Mouse (Mus musculus): ENCODE measurements around the gene Dpep3. TPM values are rescaled to one million over a fixed set of nuclear protein-coding genes. Genes with fewer than 3 reads are reported as not detected.
"Not testable (repeated sequence)": the region's sequence is repeated elsewhere in the genome, so short reads cannot be mapped to it uniquely, and the experiment has no call there.

Gene Dpep3
- polyA plus RNA-seq, 1 experiment from 2014 or later: not detected

GRCm38 (mm10) chr8:106004538-106005207 is 25.4 kb upstream of the Dpep3 start:
- H3K36me3 ChIP-seq: no peaks in the 10 kb centered on the region; the same call in 1 of the 2 replicates
- no peak for ATAC-seq (ENCODE audit: insufficient number of reproducible peaks, low FRiP score, low TSS enrichment, low read depth)
- no peak overlapping the region for H3K9ac ChIP-seq
- no peak overlapping the region for H3K27ac ChIP-seq
- no peaks in the 10 kb centered on the region for H3K9me3 ChIP-seq
- no peaks in the 10 kb centered on the region for H3K27me3 ChIP-seq
- 0 out of 2 replicates have a peak, but pooled peaks cover 1% of the 10 kb centered on the region for H3K4me1 ChIP-seq
- H3K4me2 ChIP-seq: no peak overlapping the region
- WGBS: 76% methylated on average over 8 of the region's 8 CpGs
- no peak overlapping the region for H3K4me3 ChIP-seq

GRCm38 (mm10) chr8:106001908-106002307 is 22.7 kb upstream of the Dpep3 start:
- no peaks in the 10 kb centered on the region for H3K36me3 ChIP-seq
- H3K4me1 ChIP-seq: no peaks in the 10 kb centered on the region
- H3K4me2 ChIP-seq: no peak overlapping the region
- ATAC-seq (ENCODE audit: insufficient number of reproducible peaks, low FRiP score, low TSS enrichment, low read depth): no peak
- WGBS: 83% methylated on average over 4 of the region's 4 CpGs
- no peak overlapping the region for H3K9ac ChIP-seq
- H3K9me3 ChIP-seq: no peaks in the 10 kb centered on the region
- H3K27ac ChIP-seq: no peak overlapping the region
- H3K4me3 ChIP-seq: no peak overlapping the region
- H3K27me3 ChIP-seq: no peaks in the 10 kb centered on the region

GRCm38 (mm10) chr8:105998971-105999370 is 19.7 kb upstream of the Dpep3 start:
- H3K4me3 ChIP-seq: no peak overlapping the region
- no peak for ATAC-seq (ENCODE audit: insufficient number of reproducible peaks, low FRiP score, low TSS enrichment, low read depth)
- 82% methylated on average over 2 of the region's 2 CpGs for WGBS

GRCm38 (mm10) chr8:105996359-105996758 is 17.1 kb upstream of the Dpep3 start:
- Histone ChIP-seq H3K9ac (no peak overlapping the region), H3K4me3 (no peak overlapping the region), H3K27ac (no peak overlapping the region), H3K4me2 (no peak overlapping the region), H3K9me3 (no peaks in the 10 kb centered on the region), H3K27me3 (no peaks in the 10 kb centered on the region), H3K4me1 (no peaks in the 10 kb centered on the region), H3K36me3 (no peaks in the 10 kb centered on the region)
- no peak for ATAC-seq (ENCODE audit: insufficient number of reproducible peaks, low FRiP score, low TSS enrichment, low read depth)
- WGBS: 75% methylated on average over 6 of the region's 7 CpGs

More at GRCm38 (mm10) chr8:105998971-105999370, 19.7 kb upstream of the Dpep3 start:
- no peak overlapping the region for H3K9ac ChIP-seq
- no peaks in the 10 kb centered on the region for H3K27me3 ChIP-seq
- no peaks in the 10 kb centered on the region for H3K36me3 ChIP-seq
- H3K4me2 ChIP-seq: no peak overlapping the region
- H3K9me3 ChIP-seq: no peaks in the 10 kb centered on the region
- H3K4me1 ChIP-seq: no peaks in the 10 kb centered on the region
- H3K27ac ChIP-seq: no peak overlapping the region

- WGBS: 64% methylated on average over 4 of the region's 4 CpGs
Measured at GRCm38 (mm10) chr8:105993226-105993625, 14.0 kb upstream of the Dpep3 start.

DNA sequence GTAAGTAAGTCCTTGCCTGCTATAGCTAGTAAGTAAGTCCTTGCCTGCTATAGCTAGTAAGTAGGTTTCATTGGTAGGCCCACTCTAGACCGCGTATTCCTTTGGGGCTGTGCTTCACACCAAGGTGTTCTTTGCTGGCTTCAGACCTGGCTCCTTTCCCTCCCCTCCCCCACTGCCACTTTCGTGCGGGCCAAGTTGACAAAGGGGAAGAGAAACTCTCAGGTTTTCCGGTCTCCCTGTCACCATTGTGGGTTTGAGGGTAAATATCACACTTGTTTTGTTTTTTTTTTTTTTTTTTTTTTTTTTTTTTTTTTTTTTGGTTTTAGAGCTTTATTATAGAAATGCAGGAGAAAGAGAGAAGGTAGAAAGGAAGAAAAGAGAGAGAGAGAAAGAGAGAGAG is 13.3 kb upstream of the Dpep3 start:
- ATAC-seq (ENCODE audit: insufficient number of reproducible peaks, low FRiP score, low TSS enrichment, low read depth): no peak
- 72% methylated on average over 5 of the region's 5 CpGs for WGBS
- Histone ChIP-seq H3K4me2 (no peak overlapping the region), H3K27me3 (no peaks in the 10 kb centered on the region), H3K4me3 (no peak overlapping the region), H3K36me3 (no peaks in the 10 kb centered on the region), H3K9ac (no peak overlapping the region), H3K4me1 (peaks cover 5% of the 10 kb centered on the region; the same call in 1 of the 2 replicates), H3K9me3 (no peaks in the 10 kb centered on the region), H3K27ac (no peak overlapping the region)

More at GRCm38 (mm10) chr8:105993226-105993625, 14.0 kb upstream of the Dpep3 start:
- Histone ChIP-seq H3K9ac (no peak overlapping the region), H3K36me3 (no peaks in the 10 kb centered on the region), H3K27ac (no peak overlapping the region), H3K4me2 (no peak overlapping the region), H3K4me3 (no peak overlapping the region), H3K27me3 (no peaks in the 10 kb centered on the region), H3K4me1 (peaks cover 5% of the 10 kb centered on the region; the same call in 1 of the 2 replicates), H3K9me3 (no peaks in the 10 kb centered on the region)
- no peak for ATAC-seq (ENCODE audit: insufficient number of reproducible peaks, low FRiP score, low TSS enrichment, low read depth)

DNA sequence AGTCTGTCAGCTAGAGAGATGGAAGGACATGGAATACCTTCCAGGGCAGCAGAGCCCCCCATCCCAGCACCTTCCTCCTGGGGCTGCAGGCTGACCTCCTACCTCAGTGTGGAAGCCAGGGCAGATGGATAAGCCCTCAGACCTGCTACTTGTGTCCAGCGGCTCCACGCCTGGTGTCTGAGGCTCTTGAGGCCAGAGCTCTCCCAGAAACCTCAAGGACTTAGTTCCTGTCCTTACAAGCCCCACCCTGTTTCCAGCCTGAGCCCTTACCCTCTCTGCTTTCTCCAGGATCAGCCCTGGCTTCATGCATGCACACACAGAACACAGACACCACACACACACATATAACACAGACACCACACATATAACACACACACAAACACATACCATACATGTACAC is 12.3 kb upstream of the Dpep3 start:
- Histone ChIP-seq H3K4me2 (no peak overlapping the region), H3K4me1 (peaks cover 5% of the 10 kb centered on the region; the same call in 1 of the 2 replicates), H3K9me3 (no peaks in the 10 kb centered on the region), H3K36me3 (no peaks in the 10 kb centered on the region), H3K9ac (no peak overlapping the region), H3K27ac (no peak overlapping the region), H3K4me3 (no peak overlapping the region), H3K27me3 (no peaks in the 10 kb centered on the region)
- WGBS: 87% methylated on average over 2 of the region's 2 CpGs
- no peak for ATAC-seq (ENCODE audit: insufficient number of reproducible peaks, low FRiP score, low TSS enrichment, low read depth)

DNA sequence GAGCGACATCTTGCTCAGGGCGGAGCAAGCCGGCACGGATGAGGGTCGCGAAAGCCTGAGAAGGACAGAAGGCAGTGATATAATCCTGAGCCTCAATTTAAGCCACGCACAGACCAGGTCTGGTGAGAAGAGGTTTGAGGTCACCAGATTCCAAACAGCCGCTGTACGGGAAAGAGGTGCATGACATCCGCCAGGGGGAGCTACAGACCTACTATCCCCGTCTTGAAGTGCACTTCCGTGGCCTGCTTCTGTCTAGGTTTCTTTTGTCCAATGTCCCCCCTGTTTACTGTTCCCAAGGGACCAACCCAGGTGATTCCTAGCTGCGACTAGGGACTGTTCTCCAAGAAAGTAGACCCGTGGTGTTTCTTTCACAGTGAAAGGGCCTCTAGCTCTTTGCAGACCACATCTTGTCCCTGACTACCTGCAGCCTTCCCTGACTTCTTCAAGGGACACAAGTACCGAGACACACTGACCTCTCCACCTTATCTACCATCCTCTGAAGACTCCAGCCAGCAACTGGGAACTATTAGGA is 11.7 kb upstream of the Dpep3 start, which contains the start of gene Dus2:
Dus2 (plus strand) TSS at position 482 of the 532 bp plus-strand sequence.
- no peaks in the 10 kb centered on the region for H3K9me3 ChIP-seq
- H3K4me2 ChIP-seq: peak within 1 kb of the TSS; percentile 20; the same call in 1 of the 2 replicates
- no peak within 1 kb of the TSS for H3K4me3 ChIP-seq
- no peak within 1 kb of the TSS for H3K27ac ChIP-seq
- peak; percentile 65; the same call in 1 of the 2 replicates for ATAC-seq (ENCODE audit: insufficient number of reproducible peaks, low FRiP score, low TSS enrichment, low read depth)
- H3K36me3 ChIP-seq: no peaks in the 10 kb centered on the region
- H3K27me3 ChIP-seq: no peaks in the 10 kb centered on the region
- peaks cover 5% of the 10 kb centered on the region; the same call in 1 of the 2 replicates for H3K4me1 ChIP-seq
- H3K9ac ChIP-seq: no peak within 1 kb of the TSS
- whole genome bisulfite sequencing: 9% methylated on average over 15 of the region's 15 CpGs

DNA sequence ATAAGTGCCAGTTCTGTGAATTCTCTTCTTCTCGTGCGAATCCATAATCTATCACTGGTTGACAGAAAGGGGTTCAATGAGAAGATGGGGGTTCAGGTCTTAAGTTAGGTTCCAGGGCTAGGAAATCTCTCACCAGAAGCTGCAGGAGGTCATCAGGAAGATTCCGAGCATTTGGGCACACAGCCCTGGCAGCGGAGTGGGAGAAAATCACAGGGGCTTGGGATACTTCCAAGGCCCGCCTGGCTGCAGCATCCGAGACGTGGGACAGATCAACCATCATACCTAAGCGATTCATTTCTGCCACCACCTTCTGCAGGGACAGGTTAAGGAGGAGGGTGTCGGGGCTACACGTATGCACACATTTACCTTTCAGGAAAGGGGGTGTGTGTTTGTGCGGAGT is 9.3 kb upstream of the Dpep3 start:
- ATAC-seq (ENCODE audit: insufficient number of reproducible peaks, low FRiP score, low TSS enrichment, low read depth): no peak
- peaks cover 5% of the 10 kb centered on the region; the same call in 1 of the 2 replicates for H3K4me1 ChIP-seq
- H3K9me3 ChIP-seq: no peaks in the 10 kb centered on the region
- no peak overlapping the region for H3K27ac ChIP-seq
- H3K27me3 ChIP-seq: no peaks in the 10 kb centered on the region
- no peaks in the 10 kb centered on the region for H3K36me3 ChIP-seq
- WGBS: 85% methylated on average over 11 of the region's 11 CpGs
- H3K9ac ChIP-seq: no peak overlapping the region
- no peak overlapping the region for H3K4me3 ChIP-seq
- no peak overlapping the region for H3K4me2 ChIP-seq

GRCm38 (mm10) chr8:105983406-105983805 is 4.2 kb upstream of the Dpep3 start:
- H3K36me3 ChIP-seq; H3K4me1 ChIP-seq; H3K9me3 ChIP-seq; H3K4me3 ChIP-seq; H3K27me3 ChIP-seq; ATAC-seq (ENCODE audit: insufficient number of reproducible peaks, low FRiP score, low TSS enrichment, low read depth); H3K27ac ChIP-seq; H3K4me2 ChIP-seq; H3K9ac ChIP-seq: not testable (repeated sequence)
- WGBS: 69% methylated on average over 11 of the region's 11 CpGs

GRCm38 (mm10) chr8:105981146-105981545 is 1.9 kb upstream of the Dpep3 start:
- Histone ChIP-seq H3K9ac (no peak overlapping the region), H3K27me3 (no peaks in the 10 kb centered on the region), H3K4me1 (no peaks in the 10 kb centered on the region), H3K36me3 (no peaks in the 10 kb centered on the region), H3K9me3 (no peaks in the 10 kb centered on the region), H3K4me3 (no peak overlapping the region), H3K27ac (no peak overlapping the region), H3K4me2 (no peak overlapping the region)
- 90% methylated on average over 1 of the region's 1 CpGs for WGBS
- ATAC-seq (ENCODE audit: insufficient number of reproducible peaks, low FRiP score, low TSS enrichment, low read depth): no peak

GRCm38 (mm10) chr8:105975363-105975762 is 3.9 kb downstream of the Dpep3 start:
- Histone ChIP-seq H3K27ac (no peak overlapping the region), H3K27me3 (no peaks in the 10 kb centered on the region), H3K4me1 (no peaks in the 10 kb centered on the region), H3K36me3 (no peaks in the 10 kb centered on the region), H3K4me3 (no peak overlapping the region), H3K9me3 (no peaks in the 10 kb centered on the region), H3K9ac (no peak overlapping the region), H3K4me2 (no peak overlapping the region)
- WGBS: 63% methylated on average over 7 of the region's 7 CpGs
- ATAC-seq (ENCODE audit: insufficient number of reproducible peaks, low FRiP score, low TSS enrichment, low read depth): no peak

Data from limb, embryonic 15.5 days (tissue).